Mouse (Mus musculus) hindbrain, postnatal 0 days (tissue): ENCODE measurements around the gene Usp49. TPM values are rescaled to one million over a fixed set of nuclear protein-coding genes. Genes with fewer than 3 reads are reported as not detected.
"Not testable (repeated sequence)": the region's sequence is repeated elsewhere in the genome, so short reads cannot be mapped to it uniquely, and the experiment has no call there.

Experiments
- ATAC-seq: fragments of 200-750 bp; cut with Nextera tagmentation; 2 replicates; pipeline ENCODE4 v1.8.0; 2017; ENCODE audit warnings: mild to moderate bottlenecking, moderate TSS enrichment, moderate library complexity
- DNase-seq: peaks from one replicate; pipeline ENCODE4 v3.0.0-alpha.2; 2015; ENCODE audit warnings: low spot score
- H3K27ac ChIP-seq: fragments of 300-500 bp; sonication (generic); 2 replicates; pipeline ENCODE4 v1.5.1; 2014; ENCODE audit warnings: mild to moderate bottlenecking
- H3K27me3 ChIP-seq: fragments of 300-500 bp; sonication (generic); 2 replicates; pipeline ENCODE4 v1.6.1; 2014; ENCODE audit warnings: low read length, mixed read lengths; ENCODE audit not compliant: insufficient read depth
- H3K36me3 ChIP-seq: fragments of 300-500 bp; sonication (generic); 2 replicates; pipeline ENCODE4 v1.6.1; 2014; ENCODE audit warnings: low read length, mixed read lengths; ENCODE audit not compliant: insufficient read depth
- H3K4me1 ChIP-seq: fragments of 300-500 bp; sonication (generic); 2 replicates; pipeline ENCODE4 v1.6.1; 2014; ENCODE audit warnings: antibody characterized with exemption, low read length, mixed read lengths; ENCODE audit not compliant: insufficient read depth
- H3K4me2 ChIP-seq: fragments of 300-500 bp; sonication (generic); 2 replicates; pipeline ENCODE4 v1.6.1; 2014; ENCODE audit warnings: low read depth, mild to moderate bottlenecking, low read length, moderate library complexity, mixed read lengths
- H3K4me3 ChIP-seq: fragments of 300-500 bp; sonication (generic); 2 replicates; pipeline ENCODE4 v1.5.1; 2014; ENCODE audit warnings: low read length
- H3K9ac ChIP-seq: fragments of 300-500 bp; sonication (generic); replicated peaks from 2 replicates; pipeline ENCODE4 v1.6.1; 2014; ENCODE audit warnings: mild to moderate bottlenecking, low read length, moderate library complexity, mixed read lengths
- H3K9me3 ChIP-seq: fragments of 300-500 bp; sonication (generic); 2 replicates; pipeline ENCODE4 v1.6.1; 2016; ENCODE audit warnings: low read length, mixed read lengths
- CTCF ChIP-seq: IDR thresholded peaks from 2 replicates; pipeline ENCODE4 v1.5.1; 2016; ENCODE audit warnings: antibody characterized with exemption, control low read depth, low read depth
- WGBS: fragments of 180-500 bp; shearing (Covaris S2); extraction: QIAGEN DNeasy Blood & Tissue Kit; methylation state at CpG from one replicate; pipeline ENCODE4 v1.1.7; 2014; 5-methylcytosine and 5-hydroxymethylcytosine counted together
- polyA plus RNA-seq: library from polyadenylated mRNA; unstranded; fragments of >200 nt; fragmentation: Nextera tagmentation; extraction: Ambion mirVana; gene quantifications from 2 replicates; pipeline ENCODE4 v1.2.1, GENCODE M21; 2015
- total RNA-seq: library from RNA; depleted of rRNA; stranded (reverse); fragments of >200 nt; gene quantifications from 2 replicates; pipeline ENCODE4 v1.2.3, GENCODE M21; 2014

Gene Usp49
- total and polyA plus RNA-seq, 2 experiments from 2014 or later, result 4.9 to 25.5 TPM

GRCm38 (mm10) chr17:47617605-47618307 lies 12.7 kb upstream of the Usp49 start:
- TF ChIP-seq CTCF, result no peak
- ATAC-seq (no peak), DNase-seq (no peak)
- no peak overlapping the region for H3K4me2 ChIP-seq
- no peaks in the 10 kb centered on the region for H3K27me3 ChIP-seq
- H3K9ac ChIP-seq, result no peak overlapping the region
- 96% methylated on average over 9 of the region's 9 CpGs for WGBS
- no peaks in the 10 kb centered on the region for H3K9me3 ChIP-seq
- H3K4me3 ChIP-seq, result no peak overlapping the region
- peaks cover 21% of the 10 kb centered on the region; the same call in 1 of the 2 replicates for H3K36me3 ChIP-seq
- H3K4me1 ChIP-seq, result peaks cover 2% of the 10 kb centered on the region; the same call in 1 of the 2 replicates
- H3K27ac ChIP-seq, result no peak overlapping the region

DNA sequence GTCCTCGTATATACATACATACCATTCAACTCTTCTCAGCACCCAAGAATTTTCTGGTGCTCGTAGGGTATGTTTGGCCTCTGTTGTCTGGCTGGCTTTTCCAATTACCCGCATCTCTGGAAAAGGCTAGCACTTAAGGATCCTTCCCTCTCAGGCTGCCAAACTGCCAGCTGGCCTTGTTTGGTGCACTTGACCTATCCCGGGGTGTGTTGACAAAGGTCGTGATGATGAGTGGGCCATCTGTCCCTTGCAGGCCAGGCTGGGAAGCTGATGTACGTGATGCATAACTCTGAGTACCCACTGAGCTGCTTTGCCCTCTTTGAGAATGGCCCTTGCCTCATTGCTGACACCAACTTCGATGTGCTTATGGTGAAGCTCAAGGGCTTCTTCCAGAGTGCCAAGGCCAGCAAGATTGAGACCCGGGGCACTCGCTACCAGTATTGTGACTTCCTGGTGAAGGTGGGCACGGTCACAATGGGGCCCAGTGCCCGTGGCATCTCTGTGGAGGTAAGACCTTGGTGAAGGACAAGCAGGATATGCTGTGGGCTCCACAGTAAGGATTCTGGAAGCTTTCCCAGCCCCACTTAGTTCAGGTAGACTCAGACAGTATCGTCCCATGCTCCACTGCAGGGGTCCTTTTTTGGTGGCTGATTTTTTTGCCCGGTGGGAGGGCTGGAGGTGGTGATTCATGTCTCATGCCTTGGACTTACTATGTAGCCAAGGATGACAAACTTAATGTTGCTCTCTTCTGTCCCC lies 11.8 kb upstream of the Usp49 start:
- TF ChIP-seq CTCF, result no peak
- no peaks in the 10 kb centered on the region for H3K4me1 ChIP-seq
- WGBS, result 79% methylated on average over 13 of the region's 13 CpGs
- DNase-seq (no peak), ATAC-seq (no peak)
- H3K27ac ChIP-seq, result no peak overlapping the region
- H3K36me3 ChIP-seq, result peaks cover 29% of the 10 kb centered on the region
- H3K9ac ChIP-seq, result no peak overlapping the region
- no peak overlapping the region for H3K4me2 ChIP-seq
- no peaks in the 10 kb centered on the region for H3K9me3 ChIP-seq
- no peaks in the 10 kb centered on the region for H3K27me3 ChIP-seq
- H3K4me3 ChIP-seq, result no peak overlapping the region

DNA sequence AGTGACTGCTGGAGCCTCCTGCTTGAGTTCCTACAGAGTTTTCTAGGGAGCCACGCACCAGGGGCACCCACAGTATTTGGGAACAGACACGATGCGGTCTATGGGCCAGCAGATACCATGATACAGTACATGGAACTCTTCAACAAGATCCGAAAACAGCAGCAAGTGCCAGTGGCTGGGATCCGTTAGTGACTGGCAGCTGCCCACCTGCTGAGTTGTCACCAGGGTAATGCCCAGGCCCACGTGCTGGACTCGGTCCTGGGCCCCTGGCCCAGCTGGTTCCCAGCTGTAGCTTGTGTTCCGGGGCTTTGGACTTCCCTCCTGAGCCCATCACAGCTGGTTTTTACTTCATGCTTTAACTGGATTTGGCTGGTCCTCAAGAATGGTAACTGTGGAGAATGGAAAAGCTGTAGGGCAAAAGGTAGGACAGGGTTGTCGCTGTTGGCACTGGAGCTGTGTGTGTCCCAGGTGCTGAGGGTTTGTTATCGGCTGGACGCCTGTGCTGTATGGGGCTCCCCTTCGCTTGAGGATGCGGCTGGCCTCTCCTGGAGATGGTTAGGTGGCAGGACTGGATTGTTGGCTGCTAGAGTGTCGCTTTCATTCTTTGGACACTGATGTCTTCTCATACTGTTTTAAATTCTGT lies 7.5 kb upstream of the Usp49 start:
- no peak overlapping the region for H3K9ac ChIP-seq
- ATAC-seq (no peak), DNase-seq (no peak)
- TF ChIP-seq CTCF, result no peak
- WGBS, result 91% methylated on average over 14 of the region's 14 CpGs
- peaks cover 22% of the 10 kb centered on the region for H3K36me3 ChIP-seq
- H3K9me3 ChIP-seq, result no peaks in the 10 kb centered on the region
- H3K4me2 ChIP-seq, result no peak overlapping the region
- no peak overlapping the region for H3K4me3 ChIP-seq
- H3K4me1 ChIP-seq, result no peaks in the 10 kb centered on the region; the same call in 1 of the 2 replicates
- H3K27me3 ChIP-seq, result no peaks in the 10 kb centered on the region
- no peak overlapping the region for H3K27ac ChIP-seq

DNA sequence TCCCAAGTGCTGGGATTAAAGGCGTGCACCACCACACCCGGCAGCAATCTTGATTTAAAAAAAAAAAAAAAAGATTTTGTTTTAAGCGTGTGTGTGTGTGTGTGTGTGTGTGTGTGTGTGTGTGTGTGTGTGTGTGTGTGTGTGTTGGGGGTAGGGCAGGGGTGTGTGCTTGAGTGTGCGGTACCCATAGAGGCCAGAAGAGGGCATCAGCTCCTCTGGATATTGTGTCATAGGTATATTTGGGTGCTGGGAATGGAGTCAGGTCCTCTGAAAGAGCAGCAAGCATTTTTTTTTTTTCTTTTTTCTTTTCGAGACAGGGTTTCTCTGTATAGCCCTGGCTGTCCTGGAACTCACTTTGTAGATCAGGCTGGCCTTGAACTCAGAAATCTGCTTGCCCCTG lies 5.9 kb upstream of the Usp49 start:
- H3K4me1 ChIP-seq, H3K4me3 ChIP-seq, H3K27ac ChIP-seq, H3K27me3 ChIP-seq, ATAC-seq, H3K4me2 ChIP-seq, DNase-seq, H3K9me3 ChIP-seq, H3K9ac ChIP-seq: not testable (repeated sequence)
- peaks cover 22% of the 10 kb centered on the region for H3K36me3 ChIP-seq
- 97% methylated on average over 3 of the region's 5 CpGs for WGBS

- ATAC-seq (no peak), DNase-seq (no peak)
- WGBS, result 94% methylated on average over 2 of the region's 2 CpGs
- H3K9ac ChIP-seq, result no peak overlapping the region
- no peaks in the 10 kb centered on the region for H3K27me3 ChIP-seq
- TF ChIP-seq CTCF, result no peak
- H3K9me3 ChIP-seq, result no peaks in the 10 kb centered on the region
- no peak overlapping the region for H3K4me2 ChIP-seq
- no peaks in the 10 kb centered on the region; the same call in 1 of the 2 replicates for H3K4me1 ChIP-seq
- peaks cover 22% of the 10 kb centered on the region for H3K36me3 ChIP-seq
- no peak overlapping the region for H3K4me3 ChIP-seq
- H3K27ac ChIP-seq, result no peak overlapping the region
Measured at GRCm38 (mm10) chr17:47625088-47625487, 5.4 kb upstream of the Usp49 start.

- ATAC-seq, result no peak
- H3K4me1 ChIP-seq, result peaks cover 6% of the 10 kb centered on the region
- peaks cover 22% of the 10 kb centered on the region for H3K36me3 ChIP-seq
- H3K9me3 ChIP-seq, result no peaks in the 10 kb centered on the region
- WGBS, result 90% methylated on average over 5 of the region's 5 CpGs
- no peak for DNase-seq
- no peak for TF ChIP-seq CTCF
- no peak overlapping the region for H3K4me3 ChIP-seq
- H3K27ac ChIP-seq, result no peak overlapping the region
- no peak overlapping the region for H3K9ac ChIP-seq
- no peak overlapping the region for H3K4me2 ChIP-seq
- no peaks in the 10 kb centered on the region for H3K27me3 ChIP-seq
Measured at GRCm38 (mm10) chr17:47626031-47626430, 4.5 kb upstream of the Usp49 start.
